Mouse (Mus musculus) inflammation-experienced regulatory T-cells, adult 6 months (primary cell): ENCODE measurements around the gene Myo3b. TPM values are rescaled to one million over a fixed set of nuclear protein-coding genes. Genes with fewer than 3 reads are reported as not detected.

ENCODE experiments used
- ATAC-seq: one replicate; pipeline ENCODE4 v1.8.0; 2017
- polyA plus RNA-seq, 3 experiments: library from polyadenylated mRNA; unstranded; fragments of 100-300 nt; shearing (Covaris generic); gene quantifications; one replicate each; pipeline ENCODE4 v1.2.1; 2017

The Myo3b gene
- polyA plus RNA-seq, 3 experiments from 2014 or later, result 7.0 to 13.4 (median 13.0) TPM

DNA sequence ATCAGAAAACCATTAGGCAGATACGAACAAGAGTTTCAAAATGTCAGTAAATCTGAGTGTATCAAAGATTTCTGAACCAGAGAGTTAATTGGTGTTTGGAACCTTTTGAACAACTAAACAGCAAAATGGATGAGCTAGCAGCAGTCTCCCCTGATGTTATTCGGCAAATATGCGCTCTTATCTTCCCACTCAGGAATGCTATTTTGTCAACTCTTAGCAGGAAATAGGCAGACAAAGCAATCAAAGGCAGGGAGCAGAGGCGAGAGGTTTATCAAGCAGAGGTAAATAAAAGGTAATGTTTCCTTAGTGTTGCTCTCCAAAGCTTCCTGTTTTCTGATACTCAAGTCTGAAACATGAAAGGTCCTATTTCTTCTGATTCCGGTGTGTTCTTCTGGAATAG lies 252.1 kb downstream of the Myo3b start:
- no peak for ATAC-seq

GRCm38 (mm10) chr2:70292776-70293175 lies 253.8 kb downstream of the Myo3b start:
- no peak for ATAC-seq

GRCm38 (mm10) chr2:70302905-70303304 lies 264.0 kb downstream of the Myo3b start:
- no peak for ATAC-seq

DNA sequence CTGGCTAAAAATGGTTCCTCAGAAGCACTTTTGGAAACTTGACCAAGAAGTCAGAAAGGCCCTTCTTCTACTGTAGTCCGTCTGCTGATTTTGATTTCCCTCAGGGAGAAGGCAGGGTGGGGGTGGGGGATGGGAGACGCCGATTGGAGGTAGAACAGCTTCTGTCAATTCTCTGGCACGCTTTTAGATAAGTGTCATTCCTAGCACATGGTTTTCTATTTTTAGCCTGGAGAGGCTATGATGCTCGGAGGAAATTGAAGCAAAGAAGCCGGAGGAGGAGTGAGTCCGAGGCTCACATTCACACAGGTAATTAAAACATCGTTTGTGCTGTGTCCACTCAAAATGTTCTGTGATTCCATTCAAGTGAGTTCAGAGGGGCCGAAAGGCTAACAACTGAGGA lies 276.2 kb downstream of the Myo3b start:
- no peak for ATAC-seq

DNA sequence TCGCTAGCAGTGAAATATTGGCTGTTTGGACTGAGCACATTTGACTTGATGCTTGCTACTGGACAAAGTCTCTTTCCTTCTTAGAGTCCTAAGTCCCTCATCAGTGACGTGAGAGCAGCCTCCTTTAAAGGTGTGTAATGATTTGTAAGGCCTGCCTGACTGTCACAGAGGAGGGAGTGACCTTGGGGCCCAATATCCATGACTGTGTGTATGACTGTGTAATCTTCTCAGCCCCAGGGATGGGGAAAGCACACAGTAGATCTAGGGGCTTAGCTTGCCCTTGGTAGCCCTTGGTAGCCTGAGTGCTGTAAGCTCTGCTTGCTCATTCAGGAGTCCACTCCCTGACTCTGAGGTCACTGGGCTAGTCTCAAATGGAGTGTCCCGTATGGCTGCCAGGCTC lies 276.8 kb downstream of the Myo3b start:
- ATAC-seq, result no peak

DNA sequence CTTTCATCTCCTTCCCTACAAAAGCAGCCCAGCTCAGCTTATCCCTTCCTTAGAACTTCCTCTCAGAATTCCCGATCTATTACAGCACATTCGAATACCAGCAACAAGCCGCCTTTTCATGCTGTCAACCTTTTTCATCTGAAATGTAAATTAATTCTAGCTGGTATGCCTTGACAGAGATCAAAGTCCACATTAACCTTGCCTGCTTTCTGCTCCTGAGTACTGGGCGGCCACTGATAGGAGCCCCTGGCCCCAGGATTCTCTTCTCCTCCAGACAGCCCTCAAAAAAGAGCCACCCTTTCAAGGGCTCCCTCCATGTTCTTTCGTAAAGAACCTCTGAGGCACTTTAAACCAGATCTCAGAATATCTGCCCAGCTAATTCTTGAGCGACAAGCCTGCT lies 278.9 kb downstream of the Myo3b start:
- no peak for ATAC-seq

DNA sequence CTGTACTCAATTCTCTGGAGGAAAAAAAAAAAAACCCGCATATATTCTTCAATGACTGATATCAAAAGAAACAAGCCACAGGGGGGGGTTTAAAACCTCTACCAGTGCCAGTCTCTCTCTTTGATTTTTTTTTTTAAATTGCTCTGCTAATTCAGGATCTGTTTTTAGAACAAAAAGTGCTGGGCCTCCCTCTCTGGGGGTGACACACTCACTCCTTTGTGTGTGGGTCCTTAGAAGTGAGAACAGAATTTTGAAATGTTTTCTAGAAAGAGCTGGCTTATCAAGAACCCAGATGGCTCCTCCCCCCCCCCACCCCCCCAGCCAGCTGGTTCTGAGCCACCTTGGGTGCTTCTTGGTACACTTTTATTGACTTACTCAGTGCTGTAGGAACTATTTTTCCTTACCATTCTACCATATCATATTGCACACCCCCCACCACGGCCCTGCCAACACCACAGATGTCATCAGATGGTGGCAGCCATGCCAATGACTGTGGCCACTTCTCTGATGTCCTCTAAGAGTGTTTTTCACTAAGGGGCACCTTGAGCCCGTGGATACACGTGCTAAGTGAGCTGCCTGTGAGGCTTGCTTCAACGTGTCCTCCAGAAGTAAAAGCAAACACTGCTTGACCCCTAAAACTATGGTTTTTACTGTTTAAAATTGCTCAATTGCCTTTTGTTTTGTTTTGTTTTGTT lies 280.1 kb downstream of the Myo3b start:
- no peak for ATAC-seq

GRCm38 (mm10) chr2:70322767-70323166 lies 283.8 kb downstream of the Myo3b start:
- no peak for ATAC-seq

GRCm38 (mm10) chr2:70327602-70328001 lies 288.7 kb downstream of the Myo3b start:
- ATAC-seq, result no peak

- no peak for ATAC-seq
Observed at GRCm38 (mm10) chr2:70332905-70333304, 294.0 kb downstream of the Myo3b start.

- no peak for ATAC-seq
Observed at GRCm38 (mm10) chr2:70333553-70333952, 294.6 kb downstream of the Myo3b start.

DNA sequence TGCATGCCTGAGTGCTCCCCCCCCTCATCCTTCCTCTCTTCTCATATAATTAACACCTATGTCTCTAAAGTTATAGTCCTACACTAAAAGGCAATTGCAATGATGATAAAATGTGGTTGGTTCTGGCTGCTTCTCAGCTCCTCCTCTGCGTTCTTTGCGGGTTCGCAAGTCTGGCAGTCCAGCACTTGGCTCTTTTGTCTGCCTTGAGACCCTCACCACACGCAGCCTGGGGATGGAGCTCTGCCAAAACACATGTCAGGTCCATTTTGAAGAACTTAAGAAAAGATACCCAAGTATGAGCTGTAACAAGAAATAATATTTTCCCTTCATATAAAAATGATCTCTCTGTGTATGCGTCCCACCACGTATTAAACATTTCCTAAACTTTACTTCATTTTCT lies 297.6 kb downstream of the Myo3b start:
- ATAC-seq, result no peak

DNA sequence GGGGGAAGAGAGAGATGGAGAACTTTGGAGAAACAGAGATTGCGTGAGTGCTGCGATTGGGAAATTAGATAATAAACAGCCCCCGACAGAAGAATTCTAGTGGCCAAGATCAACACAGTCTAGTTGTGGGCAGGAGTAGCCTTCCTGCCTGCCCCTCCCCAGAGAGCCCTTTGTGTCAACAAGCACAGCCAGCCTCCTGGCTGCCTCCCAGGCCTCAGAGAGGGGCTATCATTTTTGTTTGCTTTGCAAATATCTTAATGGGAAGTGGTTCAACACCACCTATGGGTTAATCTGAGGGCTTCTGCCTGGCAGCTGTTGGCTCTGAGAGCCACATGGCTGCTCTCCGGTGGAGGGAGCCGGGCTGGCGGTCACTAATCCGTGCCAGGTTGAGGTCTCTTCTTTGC lies 298.3 kb downstream of the Myo3b start:
- ATAC-seq, result no peak

GRCm38 (mm10) chr2:70337869-70338268 lies 298.9 kb downstream of the Myo3b start:
- ATAC-seq, result no peak

DNA sequence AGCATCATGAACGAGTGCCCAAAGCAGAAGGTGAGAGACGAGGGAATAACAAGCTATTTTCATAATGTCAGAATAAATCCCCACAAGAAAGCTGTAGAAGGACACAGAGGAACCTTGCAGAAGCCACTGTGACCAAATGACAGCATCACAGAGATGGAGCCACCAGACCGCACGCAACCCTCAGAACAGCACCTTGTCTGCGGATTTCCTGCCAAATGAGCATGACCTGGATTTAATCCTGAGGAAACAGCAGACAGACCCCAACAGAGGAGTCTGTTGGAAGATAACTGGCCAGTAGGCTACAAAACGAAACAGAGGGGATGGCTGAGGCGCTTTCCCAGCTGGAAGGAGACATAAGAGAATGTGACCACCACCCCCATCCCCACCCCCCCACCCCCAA lies 300.1 kb downstream of the Myo3b start:
- no peak for ATAC-seq

DNA sequence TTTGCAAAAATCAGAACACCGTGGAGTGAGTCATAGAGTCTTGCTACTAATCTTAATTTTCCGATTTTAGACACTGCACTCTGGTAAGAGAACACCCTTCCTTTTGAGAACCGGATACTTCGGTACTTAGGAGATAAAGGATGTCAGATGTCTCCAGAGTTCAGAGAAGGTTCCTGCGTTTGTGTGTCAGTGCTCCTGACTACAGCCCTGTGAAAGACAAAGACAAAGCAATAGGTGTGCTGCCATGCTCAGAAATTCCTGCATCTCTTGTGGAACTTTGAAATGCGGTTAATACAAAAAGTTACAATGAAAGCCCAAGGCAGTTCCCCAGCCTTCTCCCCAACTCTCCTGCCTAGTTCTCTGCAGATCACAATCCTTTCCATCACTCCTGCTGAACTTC lies 300.6 kb downstream of the Myo3b start:
- ATAC-seq, result no peak

DNA sequence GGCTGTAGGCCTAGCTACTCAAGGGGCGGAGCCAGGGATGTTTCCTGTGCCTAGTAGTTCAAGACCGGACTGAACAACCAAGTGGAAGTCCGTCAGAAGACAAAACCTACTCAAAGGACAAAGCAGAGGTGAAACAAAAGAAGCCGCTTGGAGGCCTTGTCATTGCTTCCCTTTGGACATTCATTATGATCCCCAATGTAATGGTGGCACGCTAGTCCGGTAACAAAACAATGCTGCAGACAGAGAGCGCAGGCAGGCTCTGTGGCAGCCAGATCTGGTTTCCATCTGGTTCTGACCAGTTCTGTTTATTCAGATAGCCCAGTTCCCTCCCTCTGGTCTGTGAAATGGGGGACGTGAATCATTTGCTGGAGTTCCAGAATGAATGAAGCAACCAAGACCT lies 301.3 kb downstream of the Myo3b start:
- ATAC-seq, result no peak

GRCm38 (mm10) chr2:70345126-70345525 lies 306.2 kb downstream of the Myo3b start:
- no peak for ATAC-seq

DNA sequence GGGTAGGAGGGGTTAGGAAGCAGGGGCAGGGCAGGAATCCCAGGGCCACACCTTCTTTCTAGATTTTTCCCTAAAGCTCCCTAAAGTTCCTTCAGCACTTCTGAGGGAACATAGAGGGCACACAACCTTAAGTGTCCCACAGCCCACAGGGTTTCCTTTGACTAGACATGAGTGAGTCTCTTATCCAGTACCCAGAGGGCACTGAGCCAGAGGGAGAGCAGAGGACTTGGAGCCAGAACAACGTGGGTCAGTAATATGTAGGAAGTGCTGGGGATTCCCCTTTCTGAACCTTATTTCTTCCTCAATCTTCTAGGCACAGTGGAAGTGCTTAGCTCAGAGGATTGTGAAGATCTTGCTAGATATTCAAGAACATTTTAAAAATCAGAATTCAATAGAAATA lies 308.6 kb downstream of the Myo3b start:
- no peak for ATAC-seq

- no peak for ATAC-seq
Observed at GRCm38 (mm10) chr2:70348793-70349553, 310.0 kb downstream of the Myo3b start.

DNA sequence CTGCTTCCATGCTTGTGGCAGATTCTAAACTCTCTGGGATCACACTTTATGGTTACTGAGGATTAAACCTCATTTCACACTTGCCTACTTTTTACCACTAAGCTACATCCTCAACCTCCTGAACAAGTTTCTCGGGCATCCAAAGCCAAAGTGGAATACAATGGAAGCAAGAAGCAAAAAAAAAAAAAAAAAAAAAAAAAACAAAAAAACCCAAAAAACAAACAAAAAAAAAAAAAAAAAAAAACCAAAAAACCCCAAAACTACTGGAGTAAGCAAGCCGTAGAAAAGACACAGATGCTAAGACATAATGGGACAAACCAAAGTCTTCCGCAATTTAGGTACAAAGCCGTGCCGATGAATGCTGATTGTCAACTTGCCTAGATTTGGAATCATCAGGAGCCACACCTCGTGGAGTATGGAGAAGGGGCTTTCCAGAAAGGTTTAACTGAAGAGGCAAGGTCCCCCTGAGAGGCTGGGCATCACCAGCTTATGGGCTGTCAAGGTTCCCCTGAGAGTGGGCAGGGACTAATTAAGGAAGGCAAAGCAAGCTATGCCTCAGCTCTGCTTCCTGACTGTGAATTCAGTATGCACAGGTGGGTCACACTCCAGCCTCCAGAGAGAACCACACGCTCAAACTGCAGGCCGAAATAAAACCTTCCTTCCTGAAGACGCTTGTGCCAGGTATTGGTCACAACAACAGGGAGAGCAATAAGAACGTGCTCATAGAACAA lies 313.7 kb downstream of the Myo3b start:
- no peak for ATAC-seq

- no peak for ATAC-seq
Observed at GRCm38 (mm10) chr2:70354056-70354455, 315.1 kb downstream of the Myo3b start.

GRCm38 (mm10) chr2:70355026-70355425 lies 316.1 kb downstream of the Myo3b start:
- ATAC-seq, result no peak

DNA sequence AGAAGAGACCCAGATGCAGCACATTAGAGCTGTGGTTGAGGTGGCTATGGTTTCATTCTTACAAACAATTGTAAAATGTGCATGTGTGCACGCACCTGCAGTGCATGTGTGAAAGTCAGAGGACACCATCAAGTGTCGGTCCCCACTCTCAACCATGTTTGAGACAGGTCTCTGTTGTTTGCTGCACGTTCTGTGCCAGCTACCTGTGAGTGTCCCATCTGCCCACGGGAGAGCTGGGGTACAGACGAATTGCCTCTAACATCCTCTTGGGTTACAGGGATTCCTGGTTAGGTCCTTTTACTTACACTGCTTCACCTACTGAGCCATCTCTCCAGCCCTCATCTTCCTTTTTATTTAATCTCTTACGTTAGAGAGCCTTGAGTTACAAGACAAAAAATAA lies 330.5 kb downstream of the Myo3b start:
- ATAC-seq, result no peak
